Mouse (Mus musculus) C2C12 (cell line): ENCODE measurements around the gene Csf3r.

Experiments used
- CEBPB ChIP-seq: IDR thresholded peaks from one replicate; pipeline ENCODE4 v1.6.1; 2011; ENCODE audit warnings: low read depth, mild to moderate bottlenecking, control low read depth, moderate library complexity
- CTCF ChIP-seq: IDR thresholded peaks from one replicate; pipeline ENCODE4 v1.5.1; 2011; ENCODE audit not compliant: control insufficient read depth, insufficient read depth, insufficient read length
- FOSL1 ChIP-seq: IDR thresholded peaks from one replicate; pipeline ENCODE4 v1.8.0; 2011; ENCODE audit warnings: mild to moderate bottlenecking, low read length; ENCODE audit not compliant: poor library complexity, insufficient read depth, severe bottlenecking
- MAX ChIP-seq: IDR thresholded peaks from one replicate; pipeline ENCODE4 v1.6.1; 2011; ENCODE audit warnings: mild to moderate bottlenecking, control low read depth
- MYOG ChIP-seq: IDR thresholded peaks from one replicate; pipeline ENCODE4 v1.6.1; 2011; ENCODE audit not compliant: control insufficient read depth, insufficient read length; ENCODE audit errors: extremely low read depth

DNA sequence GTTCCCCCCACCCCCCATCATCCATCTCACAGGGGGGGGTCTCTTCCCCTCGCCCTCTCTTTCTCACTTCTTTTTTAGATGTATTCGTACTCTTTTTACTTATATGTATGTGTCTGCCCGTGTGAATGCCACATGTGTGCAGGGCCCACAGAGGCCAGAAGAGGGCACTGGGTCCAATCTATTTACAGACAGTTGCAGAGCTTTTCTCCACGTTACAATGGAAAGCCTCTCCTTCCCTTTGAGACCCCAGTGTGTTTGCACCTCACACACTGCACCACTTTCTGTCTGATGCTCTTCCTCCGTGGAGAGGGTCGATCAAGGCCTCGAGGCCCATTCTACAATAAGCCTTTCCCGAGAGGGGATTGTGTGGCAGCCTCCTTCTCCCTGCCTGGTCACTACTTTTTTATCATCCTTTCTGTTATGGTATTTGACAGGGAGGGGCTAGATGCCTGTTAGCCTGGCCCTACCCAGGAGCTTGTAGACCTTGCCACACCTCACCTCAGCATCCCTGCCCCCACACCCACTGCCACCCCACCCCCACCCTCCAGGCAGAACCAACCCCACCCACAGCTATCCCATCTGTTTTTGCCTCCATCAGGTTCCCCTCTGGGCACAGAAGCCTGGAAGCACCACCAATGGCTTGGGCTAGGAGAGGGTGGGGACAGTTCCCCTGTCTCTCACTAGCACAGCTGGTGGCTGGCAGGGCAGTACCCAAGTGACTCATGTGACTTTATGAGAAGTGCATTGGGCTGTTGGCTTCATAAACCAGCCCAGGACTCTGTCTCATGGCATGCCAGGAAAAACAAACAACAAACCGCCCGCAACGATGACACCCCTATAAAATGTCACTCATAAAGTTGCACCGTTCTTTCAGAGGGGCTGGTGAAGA is 22.8 kb upstream of the Csf3r start:
- TF ChIP-seq CTCF, result no peak
- TF ChIP-seq CEBPB, result no peak
- TF ChIP-seq MYOG, result no peak
- TF ChIP-seq FOSL1, result no peak
- no peak for TF ChIP-seq MAX
